Mouse (Mus musculus): ENCODE measurements around the gene Ern1. TPM values are rescaled to one million over a fixed set of nuclear protein-coding genes. Genes with fewer than 3 reads are reported as not detected.

The Ern1 gene
- total RNA-seq, 2 experiments from 2014 or later: 11.2 to 11.8 TPM

DNA sequence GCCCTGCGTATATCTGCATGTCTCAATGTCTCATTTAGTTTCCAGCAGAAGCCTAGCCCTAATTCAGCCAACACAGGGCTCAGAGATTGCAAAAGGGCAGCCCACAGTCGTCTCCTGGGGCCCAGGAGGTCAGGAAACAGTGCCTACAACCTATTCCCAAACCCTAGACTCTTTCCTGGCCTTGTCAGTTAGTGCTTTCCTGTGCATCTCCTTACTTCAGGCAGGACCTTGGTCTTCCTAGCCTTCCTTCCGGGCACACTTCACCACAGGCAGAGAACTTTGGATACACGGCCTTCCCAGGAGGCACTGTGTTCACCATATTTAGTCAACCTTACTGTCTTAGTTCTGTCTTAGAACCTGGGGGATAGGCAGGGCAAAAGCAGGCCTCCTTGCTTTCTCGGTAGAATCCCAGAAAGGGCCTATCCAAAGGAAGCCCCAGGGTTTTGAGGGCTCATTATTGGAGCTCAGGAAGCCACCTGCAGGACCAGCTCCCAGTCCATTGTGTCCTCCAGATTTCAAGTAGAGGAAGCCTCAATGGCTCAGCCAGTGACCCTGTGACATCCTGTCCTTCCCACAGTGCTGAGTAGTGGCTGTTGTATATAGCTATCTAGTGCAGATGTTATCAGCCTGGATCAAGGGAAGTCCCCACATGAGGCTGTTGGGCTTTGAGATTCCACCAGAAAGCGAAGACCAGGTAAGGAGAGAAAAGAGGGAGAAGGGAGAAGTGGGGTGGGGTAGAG is 104.4 kb downstream of the Ern1 start:
- no peak for DNase-seq (ENCODE audit: low spot score in 2 of 2)
- Histone ChIP-seq H3K4me3 (no peak overlapping the region), H3K27ac (peak overlapping the region; percentile 41; the same call in 1 of the 2 replicates)
- TF ChIP-seq CTCF (conservative IDR thresholded peaks at IDR 0.05): no peak

DNA sequence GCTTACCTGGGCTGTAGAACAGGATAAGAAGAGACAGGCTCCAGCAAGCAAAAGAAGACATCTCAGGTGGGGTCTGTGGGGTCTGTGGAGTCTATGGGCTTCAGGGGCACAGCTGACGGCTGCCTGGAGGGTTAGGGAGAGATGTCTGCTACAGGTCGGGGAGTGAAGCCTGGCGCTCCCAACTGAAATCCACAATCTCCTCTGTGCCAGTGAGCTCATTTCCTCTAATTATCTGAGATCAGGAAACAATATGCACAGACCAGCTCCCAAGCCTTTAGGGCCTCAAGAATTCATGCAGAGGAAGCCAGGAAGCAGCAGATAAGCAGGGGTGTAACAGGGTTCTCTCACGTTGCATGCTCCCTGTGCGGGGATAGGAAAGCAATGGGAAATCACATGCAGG is 105.2 kb downstream of the Ern1 start:
- TF ChIP-seq CTCF (conservative IDR thresholded peaks at IDR 0.05): no peak
- DNase-seq (ENCODE audit: low spot score in 2 of 2): no peak
- H3K27ac ChIP-seq: peak overlapping the region; percentile 57
- peak overlapping the region; percentile 8; the same call in 1 of the 2 replicates for H3K4me3 ChIP-seq

DNA sequence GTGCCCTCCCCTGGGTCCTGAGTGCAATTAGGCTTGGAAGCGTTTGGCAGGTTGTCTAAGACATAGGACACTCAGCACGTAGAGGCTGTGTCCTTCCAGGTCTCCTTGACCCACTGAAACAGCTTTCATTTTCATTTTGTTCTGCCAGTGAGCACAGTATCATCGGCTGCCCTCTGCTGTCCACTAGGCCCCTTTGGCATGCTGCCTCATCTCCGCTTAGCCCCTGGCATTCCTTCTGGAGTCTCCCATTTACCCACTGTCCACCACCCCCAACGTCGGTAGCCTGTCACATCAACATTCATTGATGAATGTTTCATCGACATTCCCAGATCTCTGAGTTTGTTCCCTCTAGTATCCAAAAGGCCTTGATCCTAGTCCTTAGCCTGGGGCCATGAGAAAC is 105.8 kb downstream of the Ern1 start:
- Histone ChIP-seq H3K27ac (peak overlapping the region; percentile 57), H3K4me3 (peak overlapping the region; percentile 8)
- 0 out of 2 replicates have a peak, but pooled peaks have one; percentile 16 for TF ChIP-seq CTCF (conservative IDR thresholded peaks at IDR 0.05)
- no peak for DNase-seq (ENCODE audit: low spot score in 2 of 2)

DNA sequence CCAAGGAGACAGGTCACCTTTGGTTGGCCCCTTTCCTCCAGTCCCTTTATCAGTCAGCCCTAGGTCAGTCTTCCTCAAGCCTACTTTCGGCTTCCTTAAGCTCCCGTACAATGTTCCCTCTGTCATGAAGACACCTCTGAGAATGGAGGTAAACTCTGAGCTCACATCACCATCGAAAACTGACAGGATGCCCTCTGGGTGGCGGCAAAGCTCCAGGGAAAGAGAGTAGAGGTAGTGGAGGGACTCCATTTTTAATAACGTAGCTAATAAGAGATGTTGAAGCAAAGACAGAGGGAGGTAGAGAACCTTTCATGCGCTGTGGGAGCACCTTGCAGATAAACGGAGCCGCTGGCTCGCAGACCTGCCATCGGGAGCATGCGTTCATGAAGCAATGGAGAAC is 106.6 kb downstream of the Ern1 start:
- no peak for DNase-seq (ENCODE audit: low spot score in 2 of 2)
- peak; percentile 25 for TF ChIP-seq CTCF (conservative IDR thresholded peaks at IDR 0.05)
- Histone ChIP-seq H3K4me3 (no peak overlapping the region), H3K27ac (no peak overlapping the region)

DNA sequence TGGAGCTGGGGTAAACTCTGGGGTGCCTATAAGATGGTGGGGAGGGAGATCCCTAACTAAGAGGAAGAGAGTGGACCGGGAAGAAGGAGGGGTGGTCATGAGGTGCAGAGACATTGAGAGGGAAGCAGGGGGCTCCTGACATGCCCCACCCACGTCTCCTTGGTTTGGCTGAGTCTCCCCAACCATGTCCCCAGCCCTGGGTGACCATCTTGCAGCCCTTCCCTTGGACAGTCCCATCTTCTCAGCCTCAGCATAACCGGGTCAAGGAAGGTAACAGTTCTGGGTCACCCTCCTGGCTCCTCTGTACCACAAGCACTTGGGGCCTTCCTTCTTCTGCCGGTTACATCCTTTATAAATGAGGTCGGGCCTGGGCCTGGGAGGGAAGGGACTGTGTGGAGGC is 112.7 kb downstream of the Ern1 start:
- Histone ChIP-seq H3K4me3 (no peak overlapping the region), H3K27ac (no peak overlapping the region)
- no peak for DNase-seq (ENCODE audit: low spot score in 2 of 2)
- TF ChIP-seq CTCF (conservative IDR thresholded peaks at IDR 0.05): no peak

DNA sequence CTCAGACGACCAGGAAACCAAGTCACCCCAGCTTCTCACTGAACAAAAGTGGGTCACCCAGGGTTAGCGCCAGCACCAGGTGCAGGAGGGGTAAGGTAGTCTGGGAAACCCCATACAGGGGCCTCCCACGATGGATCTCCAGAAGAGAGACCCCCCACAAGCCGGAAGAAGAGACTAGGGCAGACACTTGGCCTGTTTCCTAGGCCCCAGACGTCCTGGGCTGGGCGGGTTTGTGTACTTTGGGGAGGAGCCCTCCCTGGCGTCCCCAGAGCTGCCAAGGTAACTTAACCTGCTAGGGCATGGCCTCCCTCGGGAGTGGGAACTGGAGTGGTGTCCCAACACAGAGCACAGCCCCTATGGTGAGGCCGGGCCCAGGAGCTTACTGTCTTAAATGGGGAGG is 113.1 kb downstream of the Ern1 start:
- no peak overlapping the region for H3K4me3 ChIP-seq
- no peak for TF ChIP-seq CTCF (conservative IDR thresholded peaks at IDR 0.05)
- no peak overlapping the region for H3K27ac ChIP-seq
- DNase-seq (ENCODE audit: low spot score in 2 of 2): no peak

DNA sequence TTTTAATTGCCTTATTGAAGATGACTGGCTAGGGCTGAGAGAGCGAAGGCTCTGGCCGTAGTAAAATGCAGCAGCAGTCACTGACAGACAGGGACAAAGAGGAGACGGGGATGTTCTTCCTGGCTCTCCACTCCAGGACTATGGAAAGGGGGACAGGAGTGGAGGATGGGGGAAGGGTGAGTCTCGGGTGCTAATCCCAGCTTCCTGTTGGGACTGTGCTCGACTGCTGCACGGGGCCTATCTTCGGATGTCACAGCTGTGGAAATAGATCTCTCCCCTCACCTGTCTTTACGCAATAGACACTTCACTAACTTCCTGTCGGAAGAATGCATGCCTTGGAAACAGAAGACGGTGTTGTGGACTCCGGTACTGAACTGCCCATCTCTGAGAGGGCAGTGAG is 113.7 kb downstream of the Ern1 start:
- no peak for DNase-seq (ENCODE audit: low spot score in 2 of 2)
- Histone ChIP-seq H3K27ac (no peak overlapping the region), H3K4me3 (no peak overlapping the region)
- TF ChIP-seq CTCF (conservative IDR thresholded peaks at IDR 0.05): no peak

DNA sequence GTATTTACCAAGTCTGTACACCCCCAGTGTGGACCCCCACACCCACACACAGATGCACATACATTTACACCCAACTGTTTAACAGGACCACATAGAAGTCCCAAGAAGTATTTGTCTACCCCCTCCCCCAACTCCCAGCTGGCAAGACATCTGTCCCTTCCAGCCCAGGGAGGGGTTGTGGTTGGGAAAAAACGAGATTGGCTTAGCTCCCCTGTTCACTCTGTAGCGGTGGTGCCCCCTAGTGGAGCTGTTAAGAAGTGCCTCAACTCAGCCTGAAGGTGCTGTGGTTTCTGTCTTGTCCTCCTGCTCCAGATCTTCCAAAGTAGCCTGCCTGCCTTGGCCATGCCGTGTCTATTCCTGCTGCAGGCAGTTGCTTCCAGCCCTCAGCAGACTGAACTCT is 121.3 kb downstream of the Ern1 start:
- peak; percentile 96 for TF ChIP-seq CTCF (conservative IDR thresholded peaks at IDR 0.05)
- no peak overlapping the region for H3K4me3 ChIP-seq
- peak; percentile 85 to 91 for DNase-seq (ENCODE audit: low spot score in 2 of 2)
- H3K27ac ChIP-seq: no peak overlapping the region

DNA sequence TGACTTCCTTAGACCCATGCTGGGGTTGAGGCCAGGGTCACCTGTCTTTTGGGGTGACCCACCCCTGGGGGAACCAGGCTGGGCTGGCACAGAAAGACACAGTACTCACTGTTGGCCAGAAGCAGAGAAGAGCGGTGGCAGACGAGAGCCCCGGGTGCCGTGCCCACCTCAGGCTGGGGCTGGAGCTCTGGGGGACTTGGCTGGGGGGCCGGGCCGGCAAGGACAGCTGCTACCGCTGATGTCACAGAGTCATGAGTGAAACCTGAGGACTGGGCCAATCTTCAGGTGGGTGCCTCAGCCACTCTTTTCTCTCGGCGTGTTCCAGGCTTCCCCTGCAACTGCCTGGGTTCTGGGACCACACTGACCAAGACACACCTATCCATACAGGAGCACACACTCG is 122.3 kb downstream of the Ern1 start, which contains the start of gene Prr29:
Prr29 (plus strand) TSS at position 107 of the 400 bp plus-strand sequence.
- no peak for DNase-seq (ENCODE audit: low spot score in 2 of 2)
- H3K27ac ChIP-seq: no peak within 1 kb of the TSS
- no peak for TF ChIP-seq CTCF (conservative IDR thresholded peaks at IDR 0.05)
- no peak within 1 kb of the TSS for H3K4me3 ChIP-seq

DNA sequence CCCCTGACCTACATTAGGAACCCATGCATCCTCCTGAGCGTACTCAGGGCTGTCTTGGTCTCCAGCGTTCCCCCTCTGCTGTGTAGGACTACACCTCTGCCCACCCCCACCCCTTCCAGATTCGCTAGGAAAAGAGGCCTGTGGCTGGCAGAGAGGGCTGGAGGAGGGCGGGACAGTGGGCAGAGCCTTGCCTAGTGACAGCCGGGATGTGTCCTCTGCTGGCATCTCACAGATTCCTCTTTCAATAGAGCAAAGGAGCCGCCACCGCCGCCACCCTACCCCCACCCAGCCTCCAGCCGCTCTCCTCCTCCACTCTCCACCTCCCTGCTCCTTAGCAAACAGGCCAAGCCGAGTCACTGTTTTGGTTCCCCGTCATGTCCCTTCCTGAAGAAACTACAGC is 122.9 kb downstream of the Ern1 start:
- Histone ChIP-seq H3K27ac (no peak overlapping the region), H3K4me3 (no peak overlapping the region)
- TF ChIP-seq CTCF (conservative IDR thresholded peaks at IDR 0.05): no peak
- no peak for DNase-seq (ENCODE audit: low spot score in 2 of 2)

DNA sequence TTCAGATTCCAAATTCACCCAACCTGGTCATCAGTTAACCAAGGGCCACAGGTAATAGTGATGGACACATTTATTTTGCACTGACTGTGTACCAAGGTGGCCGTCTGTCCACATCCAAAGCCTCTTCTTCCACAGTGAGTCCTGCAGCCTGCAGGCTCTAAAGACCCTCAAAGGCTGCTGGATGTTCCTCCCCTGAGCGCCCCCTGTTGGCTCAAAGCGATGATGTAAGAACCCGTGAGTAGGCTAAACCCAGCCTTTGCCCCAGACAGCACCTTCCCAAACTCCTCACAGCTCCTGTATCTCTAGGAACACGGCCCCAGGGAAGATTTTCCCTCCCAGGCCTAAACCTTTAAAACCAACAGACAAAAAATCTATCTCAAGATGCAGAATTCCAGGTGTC is 128.3 kb downstream of the Ern1 start:
- Histone ChIP-seq H3K4me3 (no peak overlapping the region), H3K27ac (no peak overlapping the region)
- TF ChIP-seq CTCF (conservative IDR thresholded peaks at IDR 0.05): peak; percentile 49
- DNase-seq (ENCODE audit: low spot score in 2 of 2): no peak

DNA sequence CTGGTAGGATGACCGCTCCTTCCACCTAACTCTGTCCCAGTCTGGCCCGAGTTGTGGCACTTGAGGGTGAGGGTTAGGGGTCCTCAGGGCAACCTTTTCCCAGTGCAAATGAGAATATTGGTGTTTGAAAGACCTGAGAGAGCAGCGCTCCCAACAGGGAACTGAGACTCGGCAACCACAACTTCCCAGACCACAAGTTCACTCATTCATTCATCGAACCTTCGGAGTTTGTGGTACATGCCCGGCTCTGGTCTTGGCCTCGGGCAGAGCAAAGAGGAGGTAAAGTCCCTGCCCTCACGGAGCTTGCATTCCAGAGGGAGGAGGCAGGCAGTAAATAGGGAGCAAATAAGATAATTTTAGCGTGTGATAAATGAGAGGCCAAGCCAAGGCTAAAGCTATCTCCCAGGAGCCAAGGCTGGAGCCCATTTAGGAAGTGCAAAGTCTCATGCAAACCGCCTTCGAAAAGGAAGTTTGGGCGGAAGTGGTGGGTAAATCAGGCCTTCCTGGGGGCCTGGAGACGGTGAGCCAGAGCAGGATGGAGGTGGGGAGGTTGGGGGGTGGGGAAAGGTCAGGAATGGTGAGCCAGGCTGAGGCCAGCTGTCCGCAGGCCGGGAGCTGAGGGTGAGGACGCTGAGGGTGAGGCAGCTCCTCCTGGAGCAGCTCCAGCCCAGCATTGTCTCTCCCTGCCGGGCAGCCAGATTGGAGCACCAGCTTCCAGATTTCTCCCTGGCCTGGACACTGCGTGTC is 132.1 kb downstream of the Ern1 start:
- no peak for TF ChIP-seq CTCF (conservative IDR thresholded peaks at IDR 0.05)
- no peak overlapping the region for H3K4me3 ChIP-seq
- H3K27ac ChIP-seq: no peak overlapping the region
- DNase-seq (ENCODE audit: low spot score in 2 of 2): no peak

DNA sequence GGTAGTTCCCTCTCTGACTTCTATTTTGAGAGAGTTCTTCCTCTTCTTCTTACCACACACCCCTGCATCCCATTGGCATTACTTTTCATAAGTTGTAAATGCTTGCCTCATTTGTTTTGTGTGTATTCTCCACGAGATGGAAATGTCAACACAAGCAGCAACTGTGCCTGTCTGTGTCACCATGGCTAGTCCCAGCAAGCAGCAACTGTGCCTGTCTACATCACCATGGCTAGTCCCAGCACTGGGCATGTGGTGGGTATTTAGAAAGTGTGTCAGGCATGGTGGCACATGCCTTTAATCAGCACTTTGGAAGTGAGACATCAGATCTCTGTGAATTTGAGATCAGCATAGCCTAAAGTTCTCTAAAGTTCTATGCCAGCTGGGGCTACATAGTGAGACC is 133.5 kb downstream of the Ern1 start:
- Histone ChIP-seq H3K27ac (no peak overlapping the region), H3K4me3 (no peak overlapping the region)
- no peak for TF ChIP-seq CTCF (conservative IDR thresholded peaks at IDR 0.05)

DNA sequence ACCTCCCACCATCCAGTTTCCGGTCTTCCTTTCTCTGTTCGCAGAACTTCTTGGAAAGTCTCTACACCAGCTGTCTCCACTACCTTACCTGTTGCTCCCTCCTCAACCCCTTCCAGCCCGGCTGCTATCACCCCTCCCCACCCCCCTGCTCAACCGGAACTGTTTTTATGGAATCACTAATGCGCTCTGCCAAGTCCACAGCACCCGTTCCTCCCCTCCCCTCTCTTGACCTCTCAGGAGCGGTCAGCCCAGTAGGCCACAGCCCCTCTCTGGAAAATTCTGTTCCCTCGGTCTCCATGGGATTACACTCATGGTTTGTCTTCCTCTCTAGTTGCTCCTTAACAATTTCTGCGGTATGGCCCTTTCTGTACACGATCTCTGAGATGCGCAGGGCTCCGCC is 134.5 kb downstream of the Ern1 start, which contains the start of gene Scn4a:
Scn4a (minus strand) TSS at position 101 of the 400 bp plus-strand sequence.
- no peak within 1 kb of the TSS for H3K4me3 ChIP-seq
- TF ChIP-seq CTCF (conservative IDR thresholded peaks at IDR 0.05): no peak
- H3K27ac ChIP-seq: no peak within 1 kb of the TSS
- DNase-seq (ENCODE audit: low spot score in 2 of 2): no peak

More for the DNA sequence above, 133.5 kb downstream of the Ern1 start:
- no peak for DNase-seq (ENCODE audit: low spot score in 2 of 2)

Data from layer of hippocampus, adult 2 months (tissue).